Mouse (Mus musculus): Measurements from ENCODE around the gene Dennd1c. TPM values are rescaled to one million over a fixed set of nuclear protein-coding genes. Genes with fewer than 3 reads are reported as not detected.
"Not testable (repeated sequence)": the region's sequence is repeated elsewhere in the genome, so short reads cannot be mapped to it uniquely, and the experiment has no call there.

Gene Dennd1c
- total RNA-seq, 1 experiment from 2014 or later: 1.6 TPM

DNA sequence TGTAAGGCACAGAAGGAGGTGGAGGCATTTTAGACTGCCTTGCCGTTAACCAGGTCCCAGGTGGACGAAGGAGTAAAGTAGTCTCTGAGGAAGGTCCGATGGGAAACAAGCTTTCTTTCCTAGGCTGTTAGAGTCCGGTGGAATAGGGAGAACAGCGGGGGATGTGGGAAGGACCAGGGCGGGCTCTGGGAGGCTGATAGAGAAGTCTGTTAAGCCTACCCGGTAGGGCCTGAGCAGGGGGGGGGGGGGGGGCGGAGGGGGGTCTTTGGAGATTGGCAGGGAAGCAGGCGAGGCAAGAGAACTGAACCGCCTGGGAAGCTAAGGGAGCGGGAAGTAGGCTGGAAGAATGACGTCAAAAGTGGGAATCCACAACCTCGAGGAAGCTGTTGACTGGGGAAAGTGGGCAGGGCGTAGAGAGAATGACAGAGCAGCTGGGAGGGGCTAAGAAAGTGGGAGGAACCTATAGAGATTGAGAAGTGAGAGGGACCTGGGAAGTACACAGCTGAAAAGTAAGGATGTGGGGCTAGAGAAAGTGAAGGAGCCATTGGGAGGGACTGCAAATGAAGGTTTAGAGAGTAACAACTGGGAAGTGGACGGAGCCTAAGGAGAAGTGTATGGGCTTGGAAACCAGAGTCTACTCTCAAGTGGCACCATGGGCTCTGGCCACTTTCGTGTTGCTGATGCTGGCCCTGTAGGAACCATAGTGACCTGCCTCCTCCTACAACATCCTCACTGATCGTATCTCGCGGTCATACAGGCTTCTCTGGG, 17.7 kb upstream of the Dennd1c start:
- DNase-seq: no peak

DNA sequence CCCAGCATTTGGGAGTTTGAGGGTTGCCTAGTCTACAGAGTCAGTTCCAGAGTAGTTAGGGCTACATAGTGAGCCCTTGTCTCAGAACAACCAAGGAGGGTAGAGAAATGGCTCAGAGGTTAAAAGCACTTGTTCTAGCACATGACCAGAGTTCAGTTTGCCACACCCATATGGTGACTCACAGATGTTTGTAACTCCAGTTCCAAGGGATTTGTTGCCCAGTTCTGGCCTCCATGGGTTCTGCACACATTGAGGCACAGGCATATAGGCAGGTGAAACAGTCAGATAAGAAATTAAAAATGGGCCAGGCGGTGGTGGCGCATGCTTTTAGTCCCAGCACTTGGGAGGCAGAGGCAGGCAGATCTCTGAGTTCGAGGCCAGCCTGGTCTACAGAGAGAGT, 15.9 kb upstream of the Dennd1c start:
- no peak for DNase-seq

DNA sequence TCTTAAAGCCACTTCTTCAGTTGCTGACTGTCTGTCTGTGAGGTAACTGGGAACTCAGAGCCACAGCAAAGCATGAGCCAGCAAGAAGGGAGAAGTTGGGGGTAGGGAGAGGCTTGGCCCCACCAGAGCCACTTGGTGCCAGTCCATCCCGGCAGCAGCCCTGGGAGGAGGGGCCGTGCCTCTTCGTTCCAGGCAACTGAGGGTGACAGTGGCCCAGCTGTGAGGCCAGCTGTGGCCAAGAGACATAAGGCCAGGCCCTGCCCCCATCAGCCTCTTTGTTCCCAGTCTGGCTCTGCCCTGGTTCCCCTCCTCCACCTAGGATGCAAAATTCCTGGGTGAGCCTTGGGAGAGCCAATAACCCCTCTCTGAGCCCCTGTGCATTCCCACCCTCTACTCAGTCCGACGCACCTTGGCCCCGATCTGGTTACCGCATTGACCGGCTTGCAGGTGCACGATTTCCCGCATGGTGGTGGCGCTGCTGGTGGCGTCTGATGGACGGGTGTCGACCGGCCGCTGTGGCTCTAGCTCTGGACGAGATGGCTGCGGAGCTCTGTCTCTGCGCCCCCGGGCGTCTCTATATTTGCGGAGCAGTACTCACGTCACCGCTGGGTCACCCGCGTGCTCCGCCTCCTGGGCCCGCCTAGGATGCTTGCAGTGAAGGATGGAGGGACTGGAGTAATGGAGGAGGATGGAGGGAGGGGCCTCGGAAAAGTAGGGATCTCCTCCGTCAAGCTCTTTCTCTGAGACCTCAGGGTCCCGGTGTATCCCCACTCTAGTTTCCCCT, 8.9 kb upstream of the Dennd1c start, which contains the start of gene Tubb4a:
TSS of gene Tubb4a (minus strand) at position 734 of the 784 bp plus-strand sequence.
- DNase-seq: peak; percentile 44

DNA sequence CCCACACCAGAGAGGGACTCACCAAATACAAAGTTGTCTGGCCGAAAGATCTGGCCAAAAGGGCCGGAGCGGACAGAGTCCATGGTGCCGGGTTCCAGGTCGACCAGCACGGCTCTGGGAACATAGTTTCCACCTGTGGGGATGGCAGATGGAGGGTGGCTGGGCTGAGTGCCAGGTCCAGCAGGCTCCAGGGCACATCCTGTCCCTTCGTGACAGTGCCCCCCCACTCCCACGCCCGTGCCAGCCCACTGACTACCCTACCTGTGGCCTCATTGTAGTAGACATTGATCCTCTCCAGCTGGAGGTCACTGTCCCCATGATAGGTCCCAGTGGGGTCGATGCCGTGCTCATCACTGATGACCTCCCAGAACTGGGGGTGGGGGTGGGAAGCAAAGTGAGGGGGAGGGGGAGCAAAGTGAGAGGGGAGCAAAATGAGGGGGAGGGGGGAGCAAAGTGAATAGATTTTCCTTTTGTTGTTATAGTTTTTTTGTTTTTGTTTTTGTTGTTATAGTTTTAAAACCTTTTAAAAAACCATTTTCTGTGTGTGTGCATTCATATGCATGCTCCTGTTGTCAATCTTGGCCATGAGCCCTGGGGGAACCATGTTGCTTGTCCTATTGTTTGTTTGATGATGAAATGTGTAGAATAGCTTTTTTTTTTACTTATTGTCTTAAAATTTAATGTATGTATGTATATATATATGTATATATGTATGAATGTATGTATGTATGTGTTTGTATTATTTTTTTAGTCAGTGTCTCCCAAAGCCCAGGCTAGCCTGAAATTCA, 7.8 kb upstream of the Dennd1c start:
- no peak for DNase-seq

DNA sequence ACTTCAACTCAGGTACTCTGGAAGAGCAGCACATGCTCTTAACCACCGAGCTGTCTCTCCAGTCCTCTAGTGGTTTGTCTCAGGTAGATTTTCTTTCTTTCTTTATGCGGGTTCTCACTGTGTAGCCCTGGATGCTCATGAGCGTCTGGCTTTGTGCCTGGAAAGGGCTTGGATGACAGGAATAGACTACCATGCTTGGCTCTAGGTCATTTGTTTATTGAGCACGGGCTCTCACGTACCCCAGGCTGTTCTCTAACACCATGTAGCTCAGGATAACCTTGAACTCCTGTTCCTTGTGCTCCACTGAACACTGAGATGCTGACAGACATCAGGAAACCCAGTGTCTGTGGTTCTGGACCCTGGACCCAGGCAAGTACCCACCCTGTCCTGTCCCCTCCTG, 4.2 kb upstream of the Dennd1c start:
- DNase-seq: no peak

DNA sequence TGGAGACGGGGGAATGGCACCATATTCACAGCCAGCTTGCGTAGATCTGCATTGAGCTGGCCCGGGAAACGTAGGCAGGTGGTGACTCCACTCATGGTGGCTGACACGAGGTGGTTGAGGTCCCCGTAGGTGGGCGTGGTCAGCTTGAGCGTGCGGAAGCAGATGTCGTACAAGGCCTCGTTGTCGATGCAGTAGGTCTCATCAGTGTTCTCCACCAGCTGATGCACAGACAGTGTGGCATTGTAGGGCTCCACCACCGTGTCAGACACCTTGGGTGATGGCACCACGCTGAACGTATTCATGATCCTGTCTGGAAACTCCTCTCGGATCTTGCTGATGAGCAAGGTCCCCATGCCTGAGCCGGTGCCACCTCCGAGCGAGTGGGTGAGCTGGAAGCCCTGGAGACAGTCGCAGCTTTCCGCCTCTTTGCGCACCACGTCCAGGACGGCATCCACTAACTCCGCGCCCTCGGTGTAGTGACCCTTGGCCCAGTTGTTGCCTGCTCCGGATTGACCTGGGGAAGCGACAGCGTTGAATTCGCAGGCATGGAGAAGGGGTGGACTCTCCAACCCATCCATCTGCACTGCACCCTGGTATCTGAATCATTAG, 3.0 kb upstream of the Dennd1c start:
- DNase-seq: no peak

DNA sequence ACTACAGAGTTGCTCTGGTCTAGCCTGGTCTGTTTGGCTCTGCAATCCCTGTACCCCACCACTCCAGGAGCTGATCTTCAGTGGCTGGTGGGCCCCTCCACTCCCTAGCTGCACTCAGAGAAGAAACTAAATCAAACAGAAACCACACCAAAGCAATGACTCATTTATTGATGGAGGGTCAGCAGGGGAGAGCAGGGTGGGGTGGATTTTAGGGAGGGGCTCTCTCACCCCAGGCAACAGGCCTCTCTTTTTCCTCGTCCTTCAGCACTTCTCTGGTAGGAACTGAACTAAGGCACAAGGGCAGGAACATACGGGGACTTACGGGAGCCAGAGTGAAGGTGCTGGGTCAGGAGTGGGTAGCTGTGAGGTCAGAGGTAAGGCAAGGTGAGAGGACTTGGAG, 1.6 kb upstream of the Dennd1c start:
- no peak for DNase-seq

DNA sequence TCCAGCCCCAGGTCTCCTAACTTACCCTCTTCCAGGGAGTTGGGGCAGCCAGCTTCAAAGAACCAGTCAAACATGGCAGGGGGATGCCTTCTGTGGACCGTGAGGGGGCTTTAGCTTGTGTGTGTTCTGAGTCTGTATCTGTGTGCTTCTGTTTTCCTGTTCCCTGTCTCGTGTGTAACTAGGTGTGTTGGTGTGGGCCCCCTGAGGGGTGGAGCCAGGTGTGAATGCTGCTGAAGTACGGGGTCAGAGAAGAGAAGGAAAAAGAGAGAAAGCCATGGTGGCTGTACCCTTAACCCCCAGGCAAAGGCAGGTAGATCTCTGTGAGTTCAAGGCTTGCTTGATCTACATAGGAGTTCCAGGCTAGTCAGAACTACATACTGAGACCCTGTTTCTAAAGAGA, 1.4 kb downstream of the Dennd1c start:
- DNase-seq: no peak

DNA sequence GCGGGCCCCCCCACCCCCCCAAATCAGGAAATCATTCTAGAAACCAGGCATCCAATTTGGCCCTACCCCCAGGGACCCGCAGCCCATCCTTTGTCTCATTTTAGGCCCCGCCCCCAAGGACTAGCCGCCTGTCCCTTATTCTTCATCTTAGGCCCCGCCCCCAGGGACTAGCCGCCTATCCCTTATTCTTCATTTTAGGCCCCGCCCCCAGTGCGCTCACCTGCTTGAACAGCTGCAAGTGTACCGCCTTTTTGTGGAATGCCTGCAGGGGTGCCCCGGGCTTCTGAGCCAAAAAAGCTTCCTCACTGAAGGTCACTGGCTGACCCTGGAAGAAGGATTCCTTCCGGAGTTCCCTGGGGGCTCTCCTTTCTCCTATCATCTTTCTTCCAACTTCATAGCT, 7.6 kb downstream of the Dennd1c start:
- no peak for DNase-seq

DNA sequence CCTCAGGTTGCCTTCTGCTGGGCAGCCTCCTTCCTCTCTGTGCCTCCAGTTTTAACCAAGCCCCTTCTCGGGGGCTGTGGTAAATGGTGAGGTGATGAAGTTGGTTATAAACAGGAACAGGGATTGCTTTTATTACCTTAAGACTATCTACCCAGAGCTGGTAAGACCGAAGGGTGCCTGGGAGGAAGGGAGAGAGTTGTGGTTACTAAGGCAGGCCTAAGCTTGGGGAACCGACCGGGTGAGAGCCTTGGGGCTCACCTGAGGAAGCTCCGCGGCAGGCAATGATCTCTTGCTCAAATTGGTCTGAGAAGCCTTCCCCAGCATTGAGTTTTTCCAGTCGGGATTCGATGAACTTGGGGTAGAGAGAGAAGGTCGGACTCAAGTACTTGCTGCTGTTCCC, 8.0 kb downstream of the Dennd1c start:
- DNase-seq: no peak

DNA sequence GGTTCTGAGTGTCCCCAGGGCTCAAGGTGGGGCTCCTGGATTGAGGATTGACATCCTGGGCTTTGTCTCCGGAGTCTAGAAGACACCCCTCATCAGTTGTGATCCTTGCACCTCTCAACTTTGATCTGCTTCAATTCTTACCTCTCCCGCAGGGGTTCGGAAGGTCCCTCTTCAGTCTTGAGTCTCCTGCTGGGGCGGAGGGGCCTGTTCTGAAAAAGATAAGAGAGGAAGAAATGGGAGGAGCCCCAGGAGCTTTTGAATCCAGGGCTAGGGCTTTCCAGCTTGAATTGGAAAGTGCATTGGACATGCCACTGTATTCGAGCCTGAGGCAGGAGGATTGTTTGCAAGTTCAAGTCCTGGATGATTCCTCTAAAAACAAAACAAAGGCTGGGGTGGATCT, 11.4 kb downstream of the Dennd1c start:
- no peak for DNase-seq

DNA sequence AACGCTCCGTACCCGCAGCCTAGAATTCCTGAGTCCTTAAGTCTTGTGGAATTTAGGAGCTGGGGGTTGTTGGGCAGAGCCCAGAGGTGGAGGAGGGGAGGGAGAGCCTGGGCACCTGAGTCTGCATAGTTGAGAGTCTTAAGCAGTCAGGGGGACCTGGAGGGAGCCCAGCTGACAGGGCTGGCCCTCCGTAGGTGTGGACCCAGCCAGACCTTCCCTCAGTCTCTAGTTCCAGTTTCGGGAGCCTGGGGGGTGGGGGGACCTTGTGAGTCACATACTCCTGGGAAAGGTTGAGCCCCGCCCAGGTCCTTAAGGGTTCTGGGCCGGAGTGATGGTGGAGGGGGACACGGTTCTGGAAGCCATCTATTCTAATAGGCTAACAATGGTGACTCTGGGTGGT, 15.3 kb downstream of the Dennd1c start:
- DNase-seq: no peak

DNA sequence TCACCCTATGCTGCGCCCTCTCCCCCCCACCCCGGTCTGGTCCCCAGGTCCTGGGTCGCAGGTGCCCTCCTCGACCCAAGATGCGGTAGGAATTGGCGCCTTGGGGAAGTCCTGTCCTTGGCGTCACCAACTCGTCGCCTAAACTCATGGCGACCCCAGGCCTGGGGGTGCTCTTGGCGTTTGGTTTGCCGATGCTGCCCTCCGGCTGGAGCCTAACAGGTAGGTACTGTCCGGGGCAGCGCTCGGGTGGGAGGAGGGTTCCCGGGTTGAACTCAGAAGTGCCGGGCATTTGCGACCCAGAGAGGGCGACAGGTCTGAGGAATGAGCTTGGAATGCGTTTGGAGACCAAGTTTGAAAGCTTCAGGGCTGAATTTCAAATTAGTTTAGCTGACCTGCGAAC, 15.8 kb downstream of the Dennd1c start:
- DNase-seq: no peak

DNA sequence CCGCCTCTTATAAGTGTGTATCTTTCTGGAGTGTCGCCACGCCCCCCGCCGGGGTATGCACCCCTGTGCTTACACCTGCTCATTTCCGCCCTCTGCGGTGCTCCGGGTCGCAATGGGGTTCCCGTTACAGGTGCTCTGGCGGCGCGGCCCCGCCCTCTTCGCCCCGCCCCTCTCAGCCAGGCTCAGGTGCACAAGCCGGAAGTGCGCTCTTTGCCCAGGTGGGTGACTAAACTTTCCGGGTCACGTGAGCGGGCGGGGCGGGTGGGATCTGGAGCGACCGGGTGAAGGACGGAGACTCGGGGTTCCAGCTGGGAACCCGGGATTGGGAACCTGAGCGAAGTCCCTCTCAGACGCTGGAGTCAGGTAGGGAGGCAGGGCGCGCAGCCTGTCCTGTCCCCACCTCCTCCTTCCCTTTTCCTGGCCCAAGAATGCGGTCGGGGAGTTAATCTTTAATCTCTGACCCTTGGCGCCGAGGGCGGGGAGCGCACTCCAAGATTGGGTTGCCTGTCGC, 16.2 kb downstream of the Dennd1c start:
- DNase-seq: no peak

DNA sequence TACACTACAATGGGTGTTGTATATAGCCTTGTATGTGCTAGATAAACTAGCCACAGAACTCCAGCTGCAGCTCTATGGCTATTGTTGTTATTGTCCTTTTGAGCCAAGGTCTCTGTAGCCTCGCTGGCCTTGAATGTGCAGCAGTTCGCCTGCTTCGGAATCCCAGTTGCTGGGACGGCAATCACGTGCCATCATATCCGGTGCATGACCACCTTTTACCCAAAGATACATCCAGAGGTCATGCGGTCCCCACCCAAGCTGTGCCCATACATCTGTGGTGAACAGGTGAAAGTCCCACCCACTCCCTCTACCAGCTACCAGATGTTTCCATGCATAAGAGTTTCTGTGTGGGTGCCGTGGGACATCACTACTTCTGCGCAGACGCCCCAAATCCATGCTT, 17.2 kb downstream of the Dennd1c start:
- peak; percentile 27 for DNase-seq

DNA sequence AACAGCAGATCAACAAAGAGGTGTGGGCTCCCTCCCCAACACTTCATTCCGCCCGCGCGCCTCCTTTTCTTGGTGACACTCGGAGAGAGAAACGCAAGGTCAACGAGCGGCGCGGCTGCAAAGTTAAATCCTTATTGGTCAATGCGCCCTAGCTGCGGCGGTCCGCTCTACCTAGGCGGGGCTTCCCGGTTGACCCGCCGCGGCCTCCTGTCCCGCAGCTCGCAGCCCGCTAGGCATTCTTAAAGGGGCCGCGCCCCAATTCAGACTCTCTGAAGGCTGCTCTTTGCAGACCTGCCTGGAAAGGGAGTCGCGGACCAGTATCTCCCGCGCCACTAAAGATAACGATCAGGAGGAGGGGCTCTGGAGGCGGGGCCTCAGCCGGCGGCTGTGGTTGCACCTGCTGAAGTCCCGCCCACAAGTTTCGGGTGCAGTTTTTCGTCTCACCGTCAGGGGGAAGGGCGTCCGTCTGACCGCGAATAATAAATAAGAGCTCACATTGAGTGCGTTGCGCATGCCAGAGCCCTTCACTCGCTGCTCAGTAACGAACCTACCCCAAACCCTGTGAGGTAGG, 18.0 kb downstream of the Dennd1c start:
- peak; percentile 92 for DNase-seq

DNA sequence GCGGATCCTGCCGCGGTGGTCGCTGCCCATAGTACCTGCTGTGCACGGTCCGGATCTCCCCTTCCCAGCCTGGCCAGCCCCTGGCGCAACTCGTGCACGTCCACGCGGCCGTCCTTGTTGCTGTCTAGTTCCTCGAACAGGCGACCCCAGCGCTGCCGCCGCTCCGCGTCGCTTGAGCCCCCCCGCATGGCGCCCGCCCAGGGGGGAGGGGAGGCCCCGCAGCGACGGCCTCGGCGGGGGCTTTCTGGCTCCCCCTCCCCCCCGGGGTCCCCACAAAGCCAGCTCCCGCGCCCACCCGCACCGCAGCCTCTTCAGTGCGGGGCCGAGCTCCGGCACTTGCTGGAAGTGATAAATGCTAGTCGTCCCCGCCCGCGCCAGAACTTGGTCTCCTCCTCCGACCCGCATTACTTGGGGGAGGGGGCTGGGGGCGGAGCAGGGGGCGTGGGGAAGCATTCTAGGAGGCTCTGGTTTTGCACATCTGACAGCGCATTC, 18.8 kb downstream of the Dennd1c start, which contains the start of gene Slc25a23:
TSS of gene Slc25a23 (minus strand) at position 378 of the 492 bp plus-strand sequence.
- peak; percentile 74 for DNase-seq

DNA sequence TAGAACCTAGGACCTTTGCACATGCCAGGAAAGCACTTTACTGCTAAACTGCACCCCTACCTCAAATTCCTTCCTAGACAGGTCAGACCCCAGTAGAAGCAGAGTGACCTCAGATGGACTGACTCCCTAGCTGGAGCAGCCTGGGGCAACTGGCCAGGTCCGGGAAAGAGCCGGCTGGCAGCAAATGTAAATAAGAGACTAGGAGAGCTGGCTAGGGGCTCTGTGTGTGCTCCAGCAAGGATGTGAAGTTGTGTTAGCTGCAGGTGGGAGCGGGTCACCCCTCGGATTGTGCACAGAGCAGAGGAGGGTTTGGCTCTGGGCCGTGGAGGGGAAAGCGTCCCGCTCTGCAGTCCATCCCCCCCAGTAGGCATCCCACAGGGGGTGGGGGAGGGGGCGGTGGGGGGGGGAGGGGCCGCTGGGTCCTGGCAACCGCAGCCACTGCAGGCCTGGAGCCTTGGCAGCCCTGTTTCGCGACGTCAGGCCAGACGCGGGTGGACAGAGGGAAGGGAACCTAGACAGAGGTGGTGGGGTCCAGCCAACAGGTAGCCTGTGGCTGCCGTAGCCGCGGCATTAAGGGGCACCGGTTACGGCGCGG, 19.3 kb downstream of the Dennd1c start, which contains the start of gene Crb3:
TSS of gene Crb3 (plus strand) at position 215 of the 595 bp plus-strand sequence.
- peak; percentile 43 for DNase-seq

DNA sequence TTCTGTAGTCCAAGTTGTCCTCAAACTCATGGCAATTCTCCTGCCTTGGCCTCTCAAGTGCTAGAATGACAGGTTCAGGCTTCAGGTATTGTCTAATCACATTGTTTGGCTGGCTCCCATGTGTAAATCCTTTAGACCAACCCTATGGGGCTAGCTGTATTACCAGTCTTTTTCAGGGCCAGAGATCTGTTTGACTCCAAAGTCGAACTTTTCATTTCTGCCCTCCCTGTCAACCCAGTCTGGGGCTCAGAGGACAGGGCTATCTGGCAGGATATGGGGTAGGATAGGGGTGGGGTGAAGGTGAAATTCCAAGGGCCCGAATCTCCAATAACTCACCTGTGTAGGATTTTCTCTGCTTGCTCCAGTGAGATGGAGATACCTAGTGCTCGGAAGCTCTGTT, 22.1 kb downstream of the Dennd1c start:
- DNase-seq: no peak

DNA sequence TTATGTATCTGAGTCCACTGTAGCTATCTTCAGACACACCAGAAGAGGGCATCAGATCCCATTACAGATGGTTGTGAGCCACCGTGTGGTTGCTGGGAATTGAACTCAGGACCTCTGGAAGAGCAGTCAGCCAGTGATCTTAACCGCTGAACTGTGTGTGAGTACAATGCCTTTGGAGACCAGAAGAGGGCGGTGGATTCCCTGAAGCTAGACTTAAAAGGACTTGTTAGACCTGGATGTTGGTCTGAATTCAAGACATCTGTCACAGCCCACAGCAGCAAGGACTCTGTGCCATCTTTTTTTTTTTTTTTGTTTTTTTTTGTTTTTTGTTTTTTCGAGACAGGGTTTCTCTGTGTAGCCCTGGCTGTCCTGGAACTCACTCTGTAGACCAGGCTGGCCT, 26.6 kb downstream of the Dennd1c start:
- not testable (repeated sequence) for DNase-seq

DNA sequence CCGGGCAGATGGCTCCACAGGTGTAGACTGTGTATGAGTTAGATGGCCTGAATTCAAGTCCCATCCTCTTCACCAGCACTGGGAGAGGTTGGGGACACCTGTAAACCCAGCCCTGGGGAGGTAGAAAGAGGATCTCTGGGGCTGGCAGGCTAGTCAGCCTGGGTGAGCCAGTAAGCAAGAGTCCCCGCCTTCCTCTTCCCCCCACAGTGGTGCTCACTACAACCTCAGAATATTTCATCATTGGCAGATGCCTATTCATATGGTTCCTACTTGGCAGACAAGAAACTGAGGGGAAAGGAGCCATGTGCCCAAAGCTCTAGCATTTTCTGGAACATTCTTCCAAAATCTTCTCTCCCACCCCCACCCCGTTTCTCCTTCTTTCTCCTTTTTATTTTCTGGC, 29.5 kb downstream of the Dennd1c start:
- DNase-seq: no peak

Measured in adrenal gland, postnatal 25 days (tissue).